Mouse (Mus musculus) heart, postnatal 14 days (tissue): ENCODE results near the gene Suds3. TPM values are rescaled to one million over a fixed set of nuclear protein-coding genes. Genes with fewer than 3 reads are reported as not detected.

Source experiments
- DNase-seq, 2 experiments: peaks; one replicate each; pipeline ENCODE4 v3.0.0; 2021 to 2022
- intact Hi-C: fragments of 180-260 bp; cut with DNase I; formaldehyde crosslinking; loops from one replicate; pipeline ENCODE4 v1.15.1; 2025
- total RNA-seq, 2 experiments: library from RNA; stranded (reverse); gene quantifications; 2 replicates each; pipeline ENCODE4 v1.2.3; 2021

The Suds3 gene
- total RNA-seq, 2 experiments from 2014 or later, result 66.6 to 73.7 TPM

- no peak for DNase-seq
- intact Hi-C loops, result no loop called here
Observed at GRCm38 (mm10) chr5:117137011-117137410, 21.1 kb upstream of the Suds3 start.

- no peak for DNase-seq
- intact Hi-C loops, result no loop called here
Observed at GRCm38 (mm10) chr5:117136570-117136969, 20.7 kb upstream of the Suds3 start.

GRCm38 (mm10) chr5:117135869-117136268 lies 20.0 kb upstream of the Suds3 start:
- intact Hi-C loops, result no loop called here
- DNase-seq, result peak; percentile 46 to 49

DNA sequence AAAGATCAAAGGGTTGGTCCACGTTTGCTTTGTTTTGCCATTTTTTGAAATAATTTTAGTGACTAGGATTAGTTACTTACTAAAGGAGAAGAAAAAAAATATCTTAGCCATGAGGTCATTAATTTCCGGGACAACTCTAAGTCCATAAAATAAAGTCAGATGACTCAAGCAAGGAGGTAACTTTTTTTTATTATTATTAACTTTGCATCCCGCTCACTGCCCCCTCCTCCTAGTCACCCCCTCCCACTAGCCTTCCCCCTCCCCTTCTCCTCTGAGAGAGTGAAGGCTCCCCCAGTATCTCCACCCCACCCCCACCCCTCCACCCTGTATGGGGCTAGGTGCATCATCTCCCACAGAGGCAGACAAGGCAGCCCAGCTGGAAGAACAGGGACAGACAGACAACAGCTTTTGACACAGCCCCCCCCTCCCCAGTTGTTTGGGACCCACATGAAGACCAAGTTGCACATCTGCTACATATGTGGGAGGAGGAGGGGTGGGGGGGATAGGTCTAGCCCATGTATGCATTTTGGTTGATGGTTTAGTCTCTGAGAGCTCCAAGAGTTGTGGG lies 19.1 kb upstream of the Suds3 start:
- DNase-seq, result no peak
- intact Hi-C loops, result no loop called here

- no peak for DNase-seq
- intact Hi-C loops, result no loop called here
Observed at GRCm38 (mm10) chr5:117134066-117134888, 18.4 kb upstream of the Suds3 start.

DNA sequence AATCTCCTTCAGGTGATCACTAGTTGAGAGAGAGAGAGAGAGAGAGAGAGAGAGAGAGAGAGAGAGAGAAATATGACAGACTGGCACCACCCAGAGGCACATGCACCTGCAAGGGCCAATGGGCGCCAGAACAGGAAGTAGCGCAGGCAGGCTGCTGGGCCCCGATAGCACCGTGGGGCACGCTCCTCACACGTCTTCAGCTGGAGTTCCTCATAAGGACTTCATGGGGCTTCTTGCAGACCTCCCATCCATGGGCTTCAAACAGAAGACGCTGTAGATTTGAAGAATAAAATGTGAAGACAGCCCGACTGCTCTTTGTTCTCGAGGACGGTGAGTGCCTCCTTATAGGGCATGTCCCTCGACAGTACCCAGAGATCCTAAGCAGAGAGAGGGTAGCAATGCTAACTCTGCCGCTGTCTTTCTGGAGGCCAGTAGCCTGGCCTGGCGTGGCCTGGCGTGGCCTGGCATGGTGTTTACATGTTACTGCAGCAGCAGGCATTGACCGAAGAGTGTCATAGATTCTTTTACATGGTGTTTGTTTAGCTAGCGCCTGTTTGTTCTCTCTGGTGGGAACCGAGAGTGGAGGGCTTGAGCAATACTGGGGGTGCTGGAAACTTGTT lies 17.6 kb upstream of the Suds3 start:
- intact Hi-C loops, result no loop called here
- DNase-seq, result no peak

- intact Hi-C loops, result no loop called here
- DNase-seq, result no peak
Observed at GRCm38 (mm10) chr5:117130726-117131125, 14.8 kb upstream of the Suds3 start.

GRCm38 (mm10) chr5:117127051-117127450 lies 11.1 kb upstream of the Suds3 start:
- intact Hi-C loops, result loop anchor here (10.0 kb wide), 1 partner anchor 1552 kb away; no protein-coding TSS in a partner anchor
- no peak for DNase-seq

DNA sequence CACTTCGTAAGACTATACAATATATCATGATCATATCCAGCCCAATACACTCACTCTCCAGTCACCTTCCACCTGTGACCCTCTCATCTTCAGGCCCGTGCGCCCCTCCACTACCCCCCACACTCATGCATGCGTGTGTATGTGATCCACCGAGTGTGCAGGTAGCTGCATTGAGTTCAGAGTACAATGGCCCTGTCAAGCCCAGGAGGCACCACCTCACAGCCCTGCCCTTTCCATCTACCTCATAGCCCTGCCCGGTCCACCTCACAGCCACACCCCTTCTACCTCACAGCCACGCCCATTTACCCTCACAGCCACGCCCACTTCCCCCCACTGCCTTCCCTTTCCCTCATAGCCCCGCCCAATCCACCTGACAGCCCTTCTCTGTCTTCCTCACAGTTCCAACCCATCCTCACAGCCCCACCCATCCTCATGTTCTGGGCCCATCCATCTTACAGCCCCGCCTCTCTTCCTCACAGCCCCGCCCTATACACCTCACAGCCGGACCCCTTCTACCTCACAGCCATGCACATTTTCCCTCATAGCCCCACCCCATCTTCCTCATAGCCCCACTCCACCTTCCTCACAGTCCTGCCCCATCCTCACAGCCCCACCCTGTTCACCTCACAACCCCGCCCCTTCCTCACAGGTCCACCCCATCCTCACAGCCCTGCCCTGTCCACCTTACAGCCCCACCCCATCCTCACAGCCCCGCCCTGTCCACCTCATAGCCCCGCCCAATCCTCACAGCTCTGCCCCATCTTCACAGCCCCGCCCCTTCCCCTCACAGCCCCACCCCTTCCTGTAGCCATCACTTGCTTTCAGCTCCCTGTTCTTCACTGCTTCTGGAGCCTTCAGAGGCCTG lies 9.8 kb upstream of the Suds3 start:
- no peak for DNase-seq
- intact Hi-C loops, result loop anchor here (10.0 kb wide), 1 partner anchor 1551 kb away; no protein-coding TSS in a partner anchor

DNA sequence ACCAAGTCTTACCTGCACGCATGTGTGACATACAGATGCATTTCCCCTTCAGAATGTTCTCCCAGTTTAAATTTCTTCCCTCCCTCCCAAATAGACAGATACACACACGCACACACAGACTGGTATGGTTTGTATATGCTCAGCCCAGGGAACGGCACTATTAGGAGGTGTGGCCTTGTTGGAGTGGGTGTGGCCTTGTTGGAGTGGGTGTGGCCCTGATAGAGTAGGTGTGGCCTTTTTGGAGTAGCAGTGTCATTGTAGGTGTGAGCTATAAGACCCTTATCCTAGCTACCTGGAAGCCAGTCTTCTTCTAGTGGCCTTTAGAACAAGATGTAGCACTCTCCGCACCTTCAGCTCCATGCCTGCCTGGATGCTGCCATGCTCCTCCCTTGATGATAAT lies 7.9 kb upstream of the Suds3 start:
- intact Hi-C loops, result loop anchor here (10.0 kb wide), 1 partner anchor 1549 kb away; no protein-coding TSS in a partner anchor

DNA sequence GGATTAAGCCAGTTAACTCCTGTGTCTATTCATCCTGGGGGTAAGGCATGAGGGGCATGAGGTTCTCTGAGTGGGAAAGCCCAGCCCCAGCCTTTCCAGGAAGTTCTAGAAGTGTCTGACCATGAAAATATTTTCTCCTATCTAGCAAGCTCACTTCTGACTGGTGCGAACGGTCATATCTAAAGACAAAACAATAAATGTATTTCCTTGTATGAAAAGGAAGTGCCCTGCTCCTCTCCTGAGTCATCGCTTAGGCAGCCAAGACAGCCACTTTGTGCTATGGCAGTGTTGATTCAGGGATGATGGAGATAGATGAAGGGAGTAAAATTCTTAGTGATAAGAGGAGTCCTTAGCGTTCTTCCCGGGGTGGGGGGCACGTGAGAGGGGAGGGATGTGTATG lies 7.2 kb upstream of the Suds3 start:
- intact Hi-C loops, result loop anchor here (10.0 kb wide), 1 partner anchor 1548 kb away; no protein-coding TSS in a partner anchor
- no peak for DNase-seq

More for the DNA sequence above, 7.9 kb upstream of the Suds3 start:
- no peak for DNase-seq

DNA sequence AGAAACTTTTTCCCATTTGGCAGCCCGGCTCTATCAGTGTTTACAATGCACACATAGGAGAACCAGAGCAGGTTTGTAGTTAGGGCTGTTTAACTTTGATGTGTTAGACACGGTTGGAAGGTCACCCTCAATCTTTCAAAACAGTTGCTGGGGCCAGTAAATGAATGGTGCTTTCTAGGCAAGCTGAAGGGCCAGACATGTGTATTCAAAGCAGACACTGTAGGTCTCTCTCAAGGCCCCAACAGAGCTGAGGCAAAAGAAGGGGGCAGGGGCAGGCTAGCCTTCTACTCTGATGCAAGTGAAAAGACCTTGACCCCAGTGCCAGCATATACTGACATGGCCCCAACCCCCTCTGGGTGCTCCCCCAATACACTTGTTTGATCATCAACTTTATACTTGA lies 5.7 kb upstream of the Suds3 start:
- no peak for DNase-seq
- intact Hi-C loops, result loop anchor here (10.0 kb wide), 1 partner anchor 1547 kb away; no protein-coding TSS in a partner anchor

DNA sequence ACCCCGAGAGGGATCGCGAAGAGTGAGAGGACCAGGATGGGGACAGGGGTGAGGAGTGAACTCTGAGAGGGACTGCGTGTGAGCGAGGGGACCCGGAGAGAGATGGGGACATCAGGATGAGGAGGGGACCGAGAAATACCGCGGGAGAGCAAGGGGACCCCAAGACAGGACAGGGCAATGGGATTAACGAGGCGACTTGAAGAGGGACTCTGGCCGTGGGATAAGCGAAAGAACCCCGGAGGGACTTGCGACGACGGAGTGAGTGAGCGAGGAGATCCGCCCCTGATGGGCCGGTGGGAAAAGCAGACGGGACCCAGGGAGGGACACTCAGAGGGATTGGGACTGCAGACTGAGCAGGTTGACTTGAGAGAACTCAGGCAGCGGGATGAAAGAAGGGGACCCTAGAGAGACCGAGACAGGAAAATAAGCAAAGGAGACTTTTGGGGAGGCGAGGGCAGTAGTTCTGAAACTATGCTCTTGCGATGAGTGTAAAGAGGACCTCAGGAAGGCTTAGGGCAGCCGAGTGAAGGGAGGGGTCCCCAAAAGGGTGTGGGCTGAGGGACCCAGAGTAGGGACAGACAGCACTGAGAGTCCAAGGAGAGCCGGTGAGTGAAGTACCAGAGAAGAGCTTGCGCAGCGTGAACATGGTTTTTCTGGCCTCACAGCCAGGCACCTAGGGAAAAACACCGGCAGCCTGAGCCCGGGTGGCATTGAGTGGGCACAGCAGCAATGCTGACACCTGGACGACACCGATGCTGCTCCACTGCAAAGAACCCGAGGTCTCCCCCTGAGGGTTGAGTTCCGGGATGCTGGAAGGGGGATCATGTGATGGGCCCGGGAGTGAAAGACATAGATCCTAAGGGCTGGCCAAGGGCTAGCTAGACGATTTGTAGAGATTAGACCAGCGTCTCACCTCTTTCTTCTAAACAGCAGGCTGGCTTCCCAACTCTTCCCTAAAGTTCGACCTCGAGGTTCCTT lies 4.9 kb upstream of the Suds3 start:
- intact Hi-C loops, result loop anchor here (10.0 kb wide), 1 partner anchor 1546 kb away; no protein-coding TSS in a partner anchor
- peak in 1 of 2 experiments; percentile 28 for DNase-seq

DNA sequence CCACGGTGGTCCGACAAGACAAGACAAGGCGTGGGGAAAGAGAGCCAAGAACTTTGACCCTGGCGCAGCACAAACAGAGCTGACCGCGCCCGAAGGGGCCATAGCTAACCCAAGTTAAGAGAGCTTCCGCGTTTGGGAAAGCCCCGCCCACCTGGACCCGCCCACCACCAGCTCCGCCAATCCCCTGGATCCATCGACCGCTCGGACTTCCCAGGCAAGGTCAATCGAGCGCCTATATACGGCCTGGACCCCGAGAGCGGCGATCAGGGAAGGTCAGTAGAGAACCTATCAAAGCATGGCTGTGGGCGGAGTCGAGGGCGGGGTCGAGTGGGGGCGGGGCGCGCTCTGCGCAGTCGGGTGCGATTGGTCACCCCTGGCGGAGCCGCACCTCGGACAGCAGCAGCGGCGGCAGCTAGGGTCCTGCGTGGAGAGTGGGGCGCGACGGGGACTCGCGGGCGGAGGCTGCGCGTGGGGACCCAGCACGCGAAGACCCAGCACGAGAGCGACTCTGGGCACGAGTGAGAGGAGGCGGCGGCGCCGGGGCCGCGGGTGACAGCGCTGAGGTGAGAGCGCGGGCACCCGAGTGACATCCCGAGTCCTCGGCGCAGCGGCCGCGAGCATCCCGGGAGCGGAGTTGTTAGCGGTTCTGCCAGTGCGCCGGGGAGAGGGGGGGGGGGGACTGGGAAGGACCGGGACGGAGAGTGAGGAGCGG lies 4.0 kb upstream of the Suds3 start, which contains the start of gene Taok3:
Taok3 (plus strand) TSS at position 353 of the 712 bp plus-strand sequence.
- peak; percentile 99 for DNase-seq
- intact Hi-C loops, result loop anchor here (5.0 to 10.0 kb wide), 3 partner anchors 187 to 1545 kb away; no protein-coding TSS in a partner anchor

DNA sequence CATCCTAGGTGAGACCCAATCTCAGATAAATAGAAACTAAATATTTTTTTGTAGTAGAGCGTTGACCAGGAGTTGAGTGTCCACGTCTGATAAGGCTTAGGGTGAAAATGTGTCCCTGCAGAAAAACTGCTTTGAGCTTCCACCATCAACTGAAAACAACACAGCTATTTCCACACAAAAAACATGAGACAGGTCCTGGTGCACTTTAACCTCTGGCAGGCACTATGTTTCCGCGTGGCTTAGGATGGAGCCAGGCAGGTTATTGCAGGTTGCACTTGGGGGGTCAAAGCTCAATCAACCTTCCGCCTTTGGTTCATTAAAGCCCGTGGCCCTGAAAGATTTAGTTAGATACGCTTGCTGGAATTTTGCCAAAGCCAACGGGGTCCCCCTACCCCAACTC lies 2.9 kb upstream of the Suds3 start:
- intact Hi-C loops, result loop anchor here (5.0 kb wide), 2 partner anchors 188 to 288 kb away; no protein-coding TSS in a partner anchor
- DNase-seq, result no peak

DNA sequence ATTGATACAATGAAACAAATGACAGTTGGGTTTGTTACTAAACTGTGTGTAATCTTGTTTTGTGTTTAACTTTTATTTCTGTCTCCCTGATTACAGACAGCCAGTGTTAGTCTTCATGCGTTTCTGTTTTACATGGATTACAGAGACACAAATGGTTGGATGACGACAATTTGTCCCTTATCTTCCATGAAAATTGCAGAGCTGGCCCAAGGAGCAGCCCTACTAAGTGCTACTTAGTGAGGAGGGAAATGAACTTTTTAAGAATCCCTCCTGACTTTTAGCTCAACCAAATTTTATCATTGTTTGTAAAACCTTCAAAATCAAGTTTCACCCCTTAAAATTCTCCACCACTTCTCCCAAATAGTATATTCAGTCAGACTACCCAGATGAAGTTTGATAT lies 2.3 kb upstream of the Suds3 start:
- intact Hi-C loops, result loop anchor here (5.0 kb wide), 2 partner anchors 189 to 289 kb away; no protein-coding TSS in a partner anchor
- no peak for DNase-seq

GRCm38 (mm10) chr5:117117716-117118115 lies 1.8 kb upstream of the Suds3 start:
- intact Hi-C loops, result loop anchor here (2.0 to 5.0 kb wide), 4 partner anchors 23 to 290 kb away; partner anchors contain the start of gene Pebp1
- DNase-seq, result peak in 1 of 2 experiments; percentile 33

DNA sequence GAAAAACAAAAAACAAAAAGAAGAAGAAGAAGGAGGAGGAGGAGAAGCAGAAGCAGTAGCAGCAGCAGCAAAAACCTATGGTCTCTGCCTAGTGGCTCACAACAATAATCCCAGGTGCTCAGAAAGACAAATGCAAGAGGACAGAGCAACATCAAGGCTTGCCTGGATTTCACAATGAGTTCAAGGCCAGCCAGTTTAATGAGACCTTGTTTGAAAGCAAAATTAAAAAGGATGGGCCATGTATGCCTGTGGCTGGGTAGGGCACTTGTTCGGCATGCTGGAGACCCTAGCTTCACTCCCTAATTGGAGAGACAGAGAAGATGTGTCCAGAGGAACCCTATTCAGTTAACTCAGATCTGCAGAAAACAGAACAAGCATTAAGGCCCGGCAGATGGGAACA lies 1.3 kb upstream of the Suds3 start:
- intact Hi-C loops, result loop anchor here (2.0 to 5.0 kb wide), 4 partner anchors 24 to 290 kb away; partner anchors contain the start of gene Pebp1
- no peak for DNase-seq
